Mouse (Mus musculus): Measurements from ENCODE around the gene Por.

GRCm38 (mm10) chr5:135728361-135728760 lies 58.5 kb downstream of the Por start:
- no peak for TF ChIP-seq POLR2A (IDR thresholded peaks at IDR 0.05; ENCODE audit: control insufficient read depth in 1 of 2, insufficient read depth in 1 of 2, low read depth in 1 of 2, low read length in 2 of 2, poor library complexity in 1 of 2)
- TF ChIP-seq POLR2AphosphoS5 (IDR thresholded peaks at IDR 0.05; ENCODE audit: borderline replicate concordance, low read depth, low read length), result no peak
- TF ChIP-seq MAX (IDR thresholded peaks at IDR 0.05; ENCODE audit: low read length), result no peak
- no peak for TF ChIP-seq CHD2 (IDR thresholded peaks at IDR 0.05; ENCODE audit: low read length)
- TF ChIP-seq GABPA (IDR thresholded peaks at IDR 0.05; ENCODE audit: low read depth, low read length), result no peak
